Mouse (Mus musculus) thymus, adult 18-20 months (tissue): ENCODE data around the gene Dusp16.

ENCODE experiments used
- DNase-seq, 2 experiments: peaks; one replicate each; pipeline ENCODE4 v3.0.0; 2022; ENCODE audit warnings: mixed read lengths in 2 of 2

Gene Dusp16

DNA sequence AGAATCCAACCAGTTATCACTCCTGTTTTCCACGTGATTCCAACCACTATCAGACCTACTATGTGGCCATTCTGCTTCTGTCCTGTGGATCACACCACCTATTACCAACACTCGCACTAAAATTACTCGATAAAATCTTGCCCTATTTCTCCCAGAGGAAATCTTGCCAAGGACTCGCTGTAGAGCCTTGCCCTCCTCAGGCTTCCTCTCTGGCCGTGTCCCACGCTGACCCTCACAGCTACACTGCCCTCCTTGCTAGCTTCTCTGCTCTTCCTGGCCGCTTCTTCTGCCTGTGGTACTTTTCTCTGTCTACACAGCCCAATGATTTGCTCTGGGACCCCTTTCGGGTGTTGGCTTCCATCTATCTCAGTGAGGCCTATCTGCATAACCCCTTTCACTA, 59.6 kb downstream of the Dusp16 start:
- DNase-seq = no peak

GRCm38 (mm10) chr6:134730978-134731377, 61.4 kb downstream of the Dusp16 start:
- no peak for DNase-seq

DNA sequence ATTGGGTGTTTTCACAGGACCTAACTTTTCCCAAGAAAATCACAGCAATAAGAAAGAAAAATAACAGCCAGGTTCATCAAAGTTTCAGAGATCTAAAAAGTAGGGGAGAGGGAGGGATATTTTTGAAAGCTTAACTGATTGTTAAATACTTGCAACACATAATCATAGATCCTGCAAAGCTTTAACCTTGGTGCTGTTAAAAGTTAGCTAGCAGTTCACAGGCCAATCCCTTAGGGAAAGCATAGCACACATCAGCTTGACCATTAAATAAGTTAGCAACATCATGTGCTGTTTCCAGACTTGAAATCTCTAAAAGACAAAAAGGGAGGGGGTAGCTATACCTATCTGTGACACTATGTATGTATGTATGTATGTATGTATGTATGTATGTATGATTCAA, 67.0 kb downstream of the Dusp16 start:
- no peak for DNase-seq

- no peak for DNase-seq
Observed at GRCm38 (mm10) chr6:134723833-134724553, 68.4 kb downstream of the Dusp16 start.

- no peak for DNase-seq
Observed at GRCm38 (mm10) chr6:134723326-134723725, 69.1 kb downstream of the Dusp16 start.

DNA sequence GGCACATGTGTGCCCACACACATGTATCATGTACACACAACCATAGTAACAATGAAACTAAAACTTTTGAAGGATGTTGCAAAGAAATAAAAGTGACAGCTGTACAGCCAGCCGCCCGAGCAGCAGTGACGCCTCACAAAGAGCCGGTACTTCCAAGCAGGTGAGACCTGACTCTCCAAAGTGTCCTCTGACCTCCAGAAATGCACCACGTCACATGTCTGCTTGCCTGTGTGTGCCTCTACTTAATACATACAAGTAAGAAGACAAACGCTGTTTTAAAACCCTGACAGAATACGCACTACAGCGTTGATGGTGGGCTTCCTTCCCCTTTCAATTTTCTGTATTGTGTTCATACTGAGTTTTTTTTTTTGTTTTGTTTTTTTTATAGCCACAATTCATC, 69.5 kb downstream of the Dusp16 start:
- no peak for DNase-seq

DNA sequence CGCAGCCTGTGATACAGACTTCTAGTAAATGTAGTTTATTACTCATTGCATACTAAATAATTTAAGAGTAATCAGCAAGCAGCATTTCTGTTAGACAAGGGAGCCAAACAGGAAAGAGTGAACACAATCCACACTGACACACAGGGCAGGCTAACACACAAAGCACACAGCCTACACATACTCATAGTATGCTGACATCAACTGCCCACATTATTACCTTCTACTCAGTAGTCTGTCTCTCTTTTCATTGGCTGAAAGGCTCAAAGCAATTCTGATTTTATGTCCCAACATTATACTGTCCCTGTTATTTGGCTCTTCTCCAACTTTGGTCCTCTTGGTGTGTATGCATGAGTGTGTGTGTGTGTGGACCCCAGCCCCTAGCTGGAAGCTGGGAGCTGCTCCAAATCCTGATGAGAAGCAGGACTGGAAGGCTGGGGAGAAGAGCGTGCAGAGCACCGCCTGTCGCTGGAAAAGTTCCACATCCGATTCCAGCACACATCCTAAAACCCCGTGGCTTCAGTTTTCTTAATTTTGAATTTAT, 70.6 kb downstream of the Dusp16 start:
- DNase-seq = no peak

DNA sequence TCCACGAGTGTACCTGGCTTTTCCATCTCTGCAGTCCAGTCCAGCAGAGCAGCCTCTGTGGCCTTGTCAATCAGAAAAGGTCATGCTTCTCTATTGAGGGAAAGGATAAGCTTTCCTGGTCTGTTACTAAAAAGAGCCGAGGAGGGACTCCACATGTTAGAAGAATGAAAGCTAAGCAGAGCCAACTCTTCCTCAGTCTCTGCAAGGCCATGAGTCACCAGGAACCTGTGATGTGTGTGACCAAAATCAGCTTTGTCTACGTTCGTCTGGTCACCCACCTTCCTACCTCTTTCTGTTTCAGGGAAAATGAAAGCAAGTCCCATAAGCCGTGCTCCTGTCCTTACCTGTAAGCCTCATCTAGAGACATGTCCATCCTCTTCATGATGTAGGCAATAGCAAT, 72.3 kb downstream of the Dusp16 start:
- no peak for DNase-seq

DNA sequence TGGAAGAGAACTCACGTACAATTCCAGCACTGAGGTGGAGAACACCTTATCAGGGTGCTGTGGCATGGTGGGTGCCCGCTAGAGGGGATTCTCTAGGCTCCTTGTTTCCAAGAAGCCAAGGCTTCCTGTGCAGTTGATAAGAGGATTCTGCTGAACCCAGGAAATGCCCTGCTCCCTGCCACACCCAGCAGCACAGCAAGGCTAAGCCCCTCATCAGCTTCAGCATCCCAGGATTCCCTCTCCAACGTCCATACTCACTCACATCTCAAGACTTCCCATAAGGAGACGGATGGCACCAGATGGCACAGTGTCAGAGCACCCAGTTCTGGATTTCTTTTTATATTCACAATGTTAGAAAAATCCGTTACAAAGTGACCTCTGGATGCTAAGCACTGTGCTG, 73.3 kb downstream of the Dusp16 start:
- no peak for DNase-seq

- DNase-seq = no peak
Observed at GRCm38 (mm10) chr6:134718668-134719065, 73.8 kb downstream of the Dusp16 start.

DNA sequence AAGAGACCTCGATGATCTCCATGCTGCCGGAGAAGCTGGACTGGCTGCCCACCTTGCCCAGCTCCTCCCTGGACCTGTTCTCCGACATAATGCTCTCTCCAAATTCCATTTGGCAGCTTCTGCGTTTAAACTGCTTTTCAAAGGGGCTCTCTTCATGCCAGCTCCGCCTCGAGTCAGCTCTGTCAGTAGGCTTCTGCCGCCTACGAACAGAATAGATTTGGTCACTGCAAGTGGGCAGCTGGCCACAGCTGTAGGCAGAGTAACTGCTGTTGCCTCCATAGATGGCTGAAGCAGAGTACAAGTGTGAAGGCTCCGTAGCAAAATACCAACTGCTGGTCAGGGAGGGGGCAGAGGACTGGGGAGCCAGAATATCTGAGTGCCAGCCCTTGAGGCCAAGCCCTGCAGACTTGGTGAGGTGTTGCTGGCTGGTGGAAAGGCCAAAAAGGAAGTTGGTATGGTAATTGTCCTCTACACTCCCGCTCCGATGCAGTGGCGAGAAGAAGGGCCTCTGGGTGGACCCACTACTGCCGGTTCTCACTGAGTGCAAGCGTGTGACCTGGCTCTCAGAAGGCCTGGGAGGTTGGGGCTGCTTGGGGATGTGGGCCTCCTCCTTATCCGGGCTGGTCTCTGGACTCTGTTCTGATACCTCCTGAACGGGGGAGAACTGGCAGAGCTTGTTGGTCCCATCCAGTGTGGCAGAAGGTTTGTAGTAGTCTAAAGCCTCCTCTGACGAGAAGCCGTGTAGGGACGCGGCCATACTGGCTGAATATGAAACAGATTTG, 74.3 kb downstream of the Dusp16 start:
- DNase-seq = no peak

DNA sequence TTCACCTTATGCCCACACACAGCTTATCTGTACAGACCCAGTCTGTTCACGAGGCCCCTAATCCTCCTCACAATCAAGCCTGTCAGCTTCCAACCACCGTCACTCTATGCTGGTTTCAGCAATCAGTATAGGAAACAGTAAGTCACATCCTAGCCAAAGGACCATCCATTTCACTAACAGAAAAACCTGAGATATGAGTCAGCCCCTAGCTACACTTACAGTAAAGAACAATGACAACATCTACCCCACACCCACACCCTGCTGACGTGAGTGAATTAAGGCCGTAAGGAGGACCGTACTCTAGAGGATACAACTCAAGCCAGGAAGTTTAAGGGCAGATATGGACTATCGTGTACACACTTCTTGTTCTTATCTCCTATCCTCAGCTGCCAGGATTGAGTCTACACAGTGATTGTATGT, 76.2 kb downstream of the Dusp16 start:
- no peak for DNase-seq

GRCm38 (mm10) chr6:134713897-134714296, 78.5 kb downstream of the Dusp16 start:
- DNase-seq = no peak

DNA sequence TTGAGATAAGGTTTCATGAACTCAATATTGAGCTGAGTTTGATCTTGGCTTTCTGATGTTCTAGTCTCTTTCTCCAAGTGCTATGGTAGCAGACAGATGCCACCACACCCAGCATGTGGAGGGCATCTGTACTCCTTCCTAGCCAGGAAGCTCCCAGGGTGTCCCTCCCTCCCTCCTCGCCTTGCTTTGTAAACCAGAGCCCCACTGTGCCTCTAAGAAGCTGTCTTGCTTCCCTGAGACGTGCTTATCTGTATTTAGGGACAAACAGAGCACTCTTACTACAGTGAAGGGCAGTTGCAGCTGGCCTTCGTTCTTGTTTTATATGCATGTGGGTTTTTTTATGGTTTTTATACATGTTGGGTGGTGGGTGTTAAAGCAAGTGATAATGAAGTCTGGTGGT, 79.1 kb downstream of the Dusp16 start:
- DNase-seq = no peak

DNA sequence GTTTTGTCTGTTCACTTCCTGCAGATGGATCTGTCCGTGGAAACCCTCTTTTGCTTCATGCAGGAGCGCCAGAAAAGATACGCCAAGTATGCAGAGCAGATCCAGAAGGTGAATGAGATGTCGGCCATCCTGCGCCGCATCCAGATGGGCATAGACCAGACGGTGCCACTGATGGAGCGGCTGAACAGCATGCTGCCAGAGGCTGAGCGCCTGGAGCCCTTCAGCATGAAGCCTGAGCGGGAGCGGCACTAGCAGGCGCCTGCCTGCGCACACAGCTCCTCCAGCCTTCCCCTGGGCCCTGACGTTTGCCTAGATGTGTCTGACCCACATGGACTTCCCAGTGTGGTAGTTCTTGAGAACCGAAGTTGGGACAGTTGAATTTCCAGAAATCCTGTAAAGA, 82.4 kb downstream of the Dusp16 start:
- DNase-seq = no peak

DNA sequence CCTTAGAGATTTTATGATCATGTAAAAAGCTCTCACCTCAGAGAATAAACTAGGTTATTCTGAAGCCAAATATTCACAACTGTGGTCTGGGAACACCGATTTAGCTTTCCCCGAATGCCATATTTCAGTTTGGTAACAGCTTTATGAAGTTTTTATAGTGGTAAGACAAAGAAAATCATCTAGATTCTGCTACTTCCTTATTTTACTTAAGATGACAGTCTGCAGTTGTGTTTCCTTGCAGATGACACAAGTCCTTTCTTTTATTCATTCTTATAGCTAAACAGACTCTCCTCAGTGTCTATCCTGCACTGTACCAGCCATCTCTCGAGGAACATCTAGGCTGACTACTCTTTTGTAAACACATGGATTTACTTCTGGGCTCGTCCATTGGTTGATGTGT, 86.0 kb downstream of the Dusp16 start:
- DNase-seq = no peak

GRCm38 (mm10) chr6:134703053-134703690, 89.3 kb downstream of the Dusp16 start:
- DNase-seq = no peak

- no peak for DNase-seq
Observed at GRCm38 (mm10) chr6:134702184-134702583, 90.2 kb downstream of the Dusp16 start.

- DNase-seq = no peak
Observed at GRCm38 (mm10) chr6:134701211-134701602, 91.2 kb downstream of the Dusp16 start.

- no peak for DNase-seq
Observed at GRCm38 (mm10) chr6:134700451-134701210, 91.8 kb downstream of the Dusp16 start.

DNA sequence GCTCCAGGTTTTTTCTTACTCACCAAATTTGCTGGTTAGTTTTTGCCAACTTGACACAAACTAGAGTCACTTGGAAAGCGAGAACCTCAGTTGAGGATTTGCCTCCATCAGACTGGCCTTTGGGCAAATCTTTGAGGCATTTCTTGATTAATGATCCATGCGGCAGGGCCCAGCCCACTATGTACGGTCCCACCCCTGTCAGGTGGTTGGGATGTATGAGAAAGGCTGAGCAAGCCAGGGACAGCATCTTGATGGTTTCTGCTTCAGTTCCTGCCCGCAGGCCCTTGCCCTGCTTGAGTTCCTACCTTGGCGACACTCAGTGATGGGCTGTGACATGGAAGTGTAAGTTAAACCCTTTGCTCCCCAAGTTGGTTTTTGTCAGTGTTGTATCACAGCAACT, 94.2 kb downstream of the Dusp16 start:
- DNase-seq = no peak

- DNase-seq = no peak
Observed at GRCm38 (mm10) chr6:134696554-134696953, 95.9 kb downstream of the Dusp16 start.

- no peak for DNase-seq
Observed at GRCm38 (mm10) chr6:134696146-134696545, 96.3 kb downstream of the Dusp16 start.
